Mouse (Mus musculus) ES-Bruce4 (cell line): ENCODE results near the gene Fyb2. TPM values are rescaled to one million over a fixed set of nuclear protein-coding genes. Genes with fewer than 3 reads are reported as not detected.

ENCODE experiments used
- H3K27ac ChIP-seq: 2 replicates; pipeline ENCODE4 v1.5.1; 2012; ENCODE audit warnings: low read length, inconsistent platforms; ENCODE audit not compliant: insufficient read depth
- H3K27me3 ChIP-seq: 2 replicates; pipeline ENCODE4 v1.6.1; 2012; ENCODE audit warnings: mild to moderate bottlenecking, low read length, inconsistent platforms; ENCODE audit not compliant: control insufficient read depth, poor library complexity, insufficient read depth, severe bottlenecking
- H3K36me3 ChIP-seq: 2 replicates; pipeline ENCODE4 v1.6.1; 2012; ENCODE audit warnings: inconsistent platforms, mild to moderate bottlenecking, low read length, moderate library complexity; ENCODE audit not compliant: control insufficient read depth, poor library complexity, insufficient read depth, severe bottlenecking
- H3K4me1 ChIP-seq: one replicate; pipeline ENCODE4 v1.8.1; 2011; ENCODE audit warnings: low read length; ENCODE audit not compliant: control insufficient read depth, insufficient read depth
- H3K4me3 ChIP-seq: 2 replicates; pipeline ENCODE4 v1.5.1; 2011; ENCODE audit warnings: low read depth, mild to moderate bottlenecking, low read length
- H3K9ac ChIP-seq: 2 replicates; pipeline ENCODE4 v1.6.1; 2012; ENCODE audit warnings: low read depth, mild to moderate bottlenecking, inconsistent platforms; ENCODE audit not compliant: poor library complexity, severe bottlenecking
- H3K9me3 ChIP-seq: replicated peaks from 2 replicates; pipeline ENCODE4 v1.6.1; 2012; ENCODE audit warnings: mild to moderate bottlenecking, low read length, inconsistent platforms; ENCODE audit not compliant: control insufficient read depth, poor library complexity, insufficient read depth, severe bottlenecking
- CTCF ChIP-seq: IDR thresholded peaks from one replicate; pipeline ENCODE4 v1.8.1; 2011; ENCODE audit warnings: low read depth, low read length
- EP300 ChIP-seq: IDR thresholded peaks from 2 replicates; pipeline ENCODE4 v1.6.1; 2011; ENCODE audit warnings: low read depth, low read length; ENCODE audit not compliant: insufficient read depth
- POLR2A ChIP-seq: IDR thresholded peaks from one replicate; pipeline ENCODE4 v1.8.1; 2011; ENCODE audit warnings: low read length; ENCODE audit not compliant: insufficient read depth
- polyA plus RNA-seq: library from polyadenylated mRNA; stranded (reverse); fragments of >200 nt; gene quantifications from 2 replicates; pipeline ENCODE4 v1.2.4, GENCODE M21; 2011; ENCODE audit warnings: low read depth; ENCODE audit not compliant: missing spikeins, insufficient read depth, insufficient read length

Gene Fyb2
- polyA plus RNA-seq, 1 experiment = 0.25 TPM

DNA sequence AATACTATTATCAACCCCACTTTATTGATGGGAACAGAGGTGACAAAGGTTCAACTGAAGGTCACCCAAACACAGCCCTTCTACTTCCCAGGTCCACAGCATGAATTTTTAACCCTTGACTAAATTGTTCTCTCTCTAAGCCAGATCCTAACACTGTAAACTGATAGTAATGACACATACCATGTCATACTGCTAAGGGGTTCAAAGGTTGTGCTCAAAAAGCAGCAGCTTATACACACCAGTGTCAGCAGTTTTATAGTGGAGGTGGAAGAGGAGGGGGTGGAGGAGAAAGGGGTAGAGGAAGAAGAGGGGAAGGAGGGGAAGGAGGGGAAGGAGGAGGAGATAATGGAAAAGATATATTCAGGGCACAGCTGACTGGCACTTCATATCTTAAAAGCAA, 20.4 kb downstream of the Fyb2 start:
- Histone ChIP-seq H3K9ac (no peak overlapping the region), H3K9me3 (no peaks in the 10 kb centered on the region), H3K4me3 (no peak overlapping the region), H3K36me3 (no peaks in the 10 kb centered on the region), H3K27me3 (no peaks in the 10 kb centered on the region), H3K27ac (no peak overlapping the region), H3K4me1 (peaks cover 4% of the 10 kb centered on the region)
- TF ChIP-seq EP300 (no peak), CTCF (no peak), POLR2A (no peak)

- H3K27me3 ChIP-seq = no peaks in the 10 kb centered on the region
- H3K36me3 ChIP-seq = no peaks in the 10 kb centered on the region
- H3K9me3 ChIP-seq = no peaks in the 10 kb centered on the region
- H3K4me1 ChIP-seq = peaks cover 4% of the 10 kb centered on the region
- no peak overlapping the region for H3K27ac ChIP-seq
- no peak overlapping the region for H3K4me3 ChIP-seq
- H3K9ac ChIP-seq = no peak overlapping the region
- no peak for TF ChIP-seq CTCF
- TF ChIP-seq EP300 = no peak
- TF ChIP-seq POLR2A = no peak
These were observed 21.7 kb downstream of the Fyb2 start for GRCm38 (mm10) chr4:104934997-104935396.

- Histone ChIP-seq H3K4me3 (no peak overlapping the region), H3K4me1 (peaks cover 4% of the 10 kb centered on the region), H3K9me3 (no peaks in the 10 kb centered on the region), H3K27me3 (no peaks in the 10 kb centered on the region), H3K36me3 (no peaks in the 10 kb centered on the region), H3K9ac (no peak overlapping the region), H3K27ac (no peak overlapping the region)
- no peak for TF ChIP-seq EP300
- TF ChIP-seq POLR2A = no peak
- no peak for TF ChIP-seq CTCF
These were observed 22.2 kb downstream of the Fyb2 start for GRCm38 (mm10) chr4:104935436-104935835.

GRCm38 (mm10) chr4:104936011-104936410, 22.8 kb downstream of the Fyb2 start:
- Histone ChIP-seq H3K4me3 (no peak overlapping the region), H3K36me3 (no peaks in the 10 kb centered on the region), H3K9ac (no peak overlapping the region), H3K27ac (no peak overlapping the region), H3K9me3 (no peaks in the 10 kb centered on the region), H3K27me3 (no peaks in the 10 kb centered on the region), H3K4me1 (peaks cover 4% of the 10 kb centered on the region)
- TF ChIP-seq CTCF (no peak), EP300 (no peak), POLR2A (no peak)

GRCm38 (mm10) chr4:104939535-104939934, 26.3 kb downstream of the Fyb2 start:
- Histone ChIP-seq H3K9me3 (no peaks in the 10 kb centered on the region), H3K27me3 (no peaks in the 10 kb centered on the region), H3K4me3 (no peak overlapping the region), H3K4me1 (peaks cover 3% of the 10 kb centered on the region), H3K36me3 (no peaks in the 10 kb centered on the region), H3K27ac (no peak overlapping the region), H3K9ac (no peak overlapping the region)
- TF ChIP-seq EP300 (no peak), POLR2A (no peak), CTCF (no peak)

GRCm38 (mm10) chr4:104941895-104942294, 28.6 kb downstream of the Fyb2 start:
- Histone ChIP-seq H3K27ac (no peak overlapping the region), H3K27me3 (no peaks in the 10 kb centered on the region; the same call in 1 of the 2 replicates), H3K36me3 (no peaks in the 10 kb centered on the region), H3K4me3 (no peak overlapping the region), H3K9ac (no peak overlapping the region), H3K4me1 (no peaks in the 10 kb centered on the region), H3K9me3 (no peaks in the 10 kb centered on the region)
- no peak for TF ChIP-seq CTCF
- no peak for TF ChIP-seq POLR2A
- TF ChIP-seq EP300 = no peak

- Histone ChIP-seq H3K36me3 (no peaks in the 10 kb centered on the region), H3K27ac (no peak overlapping the region), H3K9me3 (no peaks in the 10 kb centered on the region), H3K4me1 (no peaks in the 10 kb centered on the region), H3K4me3 (no peak overlapping the region), H3K27me3 (no peaks in the 10 kb centered on the region; the same call in 1 of the 2 replicates), H3K9ac (no peak overlapping the region)
- TF ChIP-seq POLR2A = no peak
- TF ChIP-seq EP300 = no peak
- no peak for TF ChIP-seq CTCF
These were observed 31.2 kb downstream of the Fyb2 start for GRCm38 (mm10) chr4:104944482-104944881.
